Mouse (Mus musculus): ENCODE data around the gene Ddx5. TPM values are rescaled to one million over a fixed set of nuclear protein-coding genes. Genes with fewer than 3 reads are reported as not detected.

Gene Ddx5
- total RNA-seq, 2 experiments from 2014 or later = 203 to 252 TPM

DNA sequence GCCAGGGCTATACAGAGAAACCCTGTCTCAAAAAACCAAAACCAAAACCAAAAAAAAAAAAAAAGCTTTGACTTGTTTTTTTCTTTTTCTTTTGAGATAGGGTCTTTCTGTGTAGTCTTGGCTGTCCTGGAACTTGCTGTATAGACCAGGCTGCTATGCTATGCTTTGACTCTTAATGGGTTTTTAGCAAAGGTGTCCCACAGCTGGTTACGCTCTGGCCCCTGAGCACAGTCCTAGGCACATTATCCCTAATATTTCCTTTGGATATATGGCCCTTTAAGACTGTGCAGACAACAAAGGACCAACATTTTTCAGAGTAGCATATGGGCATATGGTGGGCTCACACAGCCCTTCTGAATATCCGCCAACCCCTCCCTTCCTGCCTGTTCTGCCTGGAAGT lies 49.9 kb downstream of the Ddx5 start:
- DNase-seq = no peak
- intact Hi-C loops (cut with DNase I; ENCODE audit: low total_unique reads) = no loop called here

DNA sequence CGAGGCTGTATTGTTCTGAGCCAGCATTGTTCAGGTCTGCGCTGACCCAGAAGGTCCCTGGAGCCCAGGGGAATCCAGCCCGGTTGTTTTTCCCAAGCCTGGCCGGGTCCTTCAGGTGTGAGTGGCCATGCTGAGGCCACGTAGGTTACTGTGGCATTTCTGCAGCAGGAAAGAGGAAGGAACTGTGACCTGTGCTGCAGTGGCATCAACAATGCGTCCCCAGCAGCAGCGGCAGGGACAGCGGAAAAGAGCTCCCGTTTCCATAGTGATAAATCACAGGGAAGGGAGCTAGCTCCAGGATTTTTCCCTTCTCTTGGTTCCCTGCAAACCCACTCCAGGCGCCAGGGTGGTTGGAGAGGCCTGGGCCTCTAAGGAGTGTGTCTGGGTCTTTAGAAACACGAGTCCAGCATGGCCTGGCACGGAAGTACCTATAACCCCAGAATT lies 51.8 kb downstream of the Ddx5 start:
- intact Hi-C loops (cut with DNase I; ENCODE audit: low total_unique reads) = no loop called here
- DNase-seq = peak; percentile 21

DNA sequence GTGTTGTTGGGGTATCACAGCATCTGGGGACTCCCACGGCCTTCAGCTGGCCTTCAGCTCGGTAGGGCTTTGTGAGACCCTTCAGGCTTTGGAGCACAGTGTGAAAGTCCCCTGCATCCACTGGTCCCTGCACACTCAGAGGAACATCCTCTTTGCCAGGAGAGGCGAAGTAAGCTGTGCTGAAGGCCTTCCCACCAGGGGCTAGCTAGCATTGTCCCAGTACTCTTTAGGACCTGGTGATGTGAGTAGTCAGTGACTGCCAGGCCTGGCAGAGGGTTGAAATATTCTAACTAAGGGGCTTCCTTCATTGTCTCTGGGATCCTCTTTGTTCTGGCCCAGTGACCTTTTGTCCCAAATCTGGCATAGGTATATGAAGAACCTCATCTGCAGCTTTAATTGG lies 52.4 kb downstream of the Ddx5 start:
- no peak for DNase-seq
- intact Hi-C loops (cut with DNase I; ENCODE audit: low total_unique reads) = no loop called here

GRCm38 (mm10) chr11:106730714-106731113 lies 58.3 kb downstream of the Ddx5 start:
- intact Hi-C loops (cut with DNase I; ENCODE audit: low total_unique reads) = no loop called here
- DNase-seq = no peak

Small RNA genes within 50 kb of the gene (microRNA-seq; reads per million reads assigned to microRNA genes)
- 0 reads per million in 2 experiments for gene Gm25994
- gene Mir3064 = 6.5 to 10.2 reads per million in 2 experiments

Other genes with a start within 250 kb of the Ddx5 start
- 10 to 100 TPM; 25.2 to 26.5 TPM for gene Tex2, start 175.8 kb downstream of the Ddx5 start, total RNA-seq (2021)
- 10 to 100 TPM; 92.5 to 98.5 TPM for gene Pecam1, start 38.6 kb downstream of the Ddx5 start, total RNA-seq (2021)
- gene Milr1, start 38.0 kb downstream of the Ddx5 start, total RNA-seq (2021) = under 1 TPM; 0.55 to 0.84 TPM
- 1 to 10 TPM; 3.1 to 3.5 TPM for gene Polg2, start 9.6 kb downstream of the Ddx5 start, total RNA-seq (2021)
- 1 to 10 TPM; 4.9 to 5.0 TPM for gene Cep95, start 67 bp upstream of the Ddx5 start, total RNA-seq (2021)
- 10 to 100 TPM; 20.8 to 21.7 TPM for gene Smurf2, start 131.5 kb upstream of the Ddx5 start, total RNA-seq (2021)
- 10 to 100 TPM; 12.3 to 21.9 TPM for gene Kpna2, start 210.4 kb upstream of the Ddx5 start, total RNA-seq (2021)
- 1 to 10 TPM; 1.4 to 2.1 TPM for gene 1810010H24Rik, start 236.5 kb upstream of the Ddx5 start, total RNA-seq (2021)